15 mouse cellular contexts compared by ENCODE assay signal in the genomic region with DNA sequence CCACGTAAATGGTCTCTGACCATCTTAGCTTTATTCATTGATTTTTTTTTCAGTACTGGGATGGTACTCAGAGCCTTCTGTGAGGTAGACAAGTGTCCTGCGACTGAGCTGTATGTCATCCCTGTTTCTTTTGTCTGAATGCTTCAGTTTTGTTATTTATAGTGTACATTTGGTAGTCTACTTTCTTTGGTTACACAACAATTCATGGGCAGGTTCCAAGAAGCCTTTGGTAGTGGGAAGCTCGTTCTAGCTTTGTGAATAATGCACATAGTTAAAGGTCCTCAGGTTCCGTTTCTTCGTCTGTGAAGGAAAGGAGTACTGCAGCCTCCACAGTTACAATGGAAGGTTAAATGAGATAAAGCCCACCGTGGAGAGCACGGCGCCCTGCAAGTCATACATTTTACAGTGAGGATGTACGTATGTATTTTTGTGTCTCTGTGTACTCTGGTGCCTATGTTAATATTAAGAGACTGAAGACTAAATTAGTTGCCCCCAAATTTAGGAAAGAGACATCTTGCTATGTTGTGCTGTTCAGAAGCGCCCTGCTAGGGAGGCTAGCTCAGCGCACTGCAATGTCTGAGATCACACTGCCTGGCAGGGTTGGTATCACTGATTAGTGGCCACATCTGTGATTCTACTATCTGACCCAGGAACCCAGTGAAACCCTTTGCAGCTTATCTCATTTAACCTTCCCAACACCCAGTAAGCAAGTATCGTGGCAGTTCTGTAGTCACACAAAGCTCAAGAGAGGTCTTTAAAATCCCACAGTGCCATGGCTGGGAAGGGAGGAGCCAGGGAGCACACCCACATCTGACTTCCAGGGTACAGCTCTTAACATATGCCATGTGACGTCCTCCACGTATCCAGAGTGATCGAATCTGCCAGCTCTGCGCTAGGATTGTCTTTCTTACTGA. TPM values are rescaled to one million over a fixed set of nuclear protein-coding genes. Genes with fewer than 3 reads are reported as not detected.
DNase-seq lines count a peak whose midpoint lies in the region; ATAC-seq and TF ChIP-seq lines count a peak whose summit lies in the region.
"Had no signal": no experiment of that assay in that cellular context is flagged by ENCODE, and none has a peak within 500 bp of the region (broad histone marks: within the 10 kb centered on the region; RNA-seq: fewer than 3 reads in every experiment).

No protein-coding gene starts in this region.

- peak overlapping the region; percentile 67 for H3K27ac ChIP-seq in gastrocnemius, adult 2 months
- no peak overlapping the region for H3K27ac ChIP-seq in neural tube, embryonic 15.5 days (replicated peaks)
- H3K27ac ChIP-seq: limb, embryonic 12.5 days; neural tube, embryonic 13.5 days had no signal

- H3K4me2 ChIP-seq in neural tube, embryonic 15.5 days, result no peak overlapping the region
- H3K4me2 ChIP-seq: limb, embryonic 12.5 days; neural tube, embryonic 13.5 days had no signal

- no peak for TF ChIP-seq CTCF in gastrocnemius, adult 2 months (IDR thresholded peaks at IDR 0.05)

- H3K9ac ChIP-seq in neural tube, embryonic 15.5 days (replicated peaks), result no peak overlapping the region
- H3K9ac ChIP-seq: limb, embryonic 12.5 days; neural tube, embryonic 13.5 days had no signal

- H3K36me3 ChIP-seq in neural tube, embryonic 15.5 days, result peaks cover 53% of the 10 kb centered on the region

- peak; percentile 76 for ATAC-seq in erythroid progenitor cell, adult 5-6 weeks (replicated peaks; ENCODE audit: low FRiP score, poor library complexity, severe bottlenecking)
- ATAC-seq in megakaryocyte, adult 5-6 weeks (ENCODE audit: poor library complexity, severe bottlenecking), result 0 out of 2 replicates have a peak, but pooled peaks have one; percentile 12
- ATAC-seq in neural tube, embryonic 15.5 days (ENCODE audit: low FRiP score), result no peak
- ATAC-seq: hindbrain, embryonic 16.5 days had no signal

- peak; percentile 45 for DNase-seq in gastrocnemius, adult 2 months
- DNase-seq in gastrocnemius, postnatal 4 days (ENCODE audit: low spot score in 2 of 2), result no peak
- peak; percentile 52 for DNase-seq in brain, adult 2 months (ENCODE audit: low read depth, low spot score)
- DNase-seq in lung, postnatal 14 days, result no peak
- no peak for DNase-seq in cerebellum, adult 8-10 months
- DNase-seq: cerebellum, adult 9-11 months; heart, postnatal 10 days; kidney, adult 9 months; kidney, postnatal 4 days had no signal

- no peak overlapping the region for H3K4me3 ChIP-seq in gastrocnemius, adult 2 months
- no peak overlapping the region for H3K4me3 ChIP-seq in neural tube, embryonic 15.5 days (replicated peaks)
- H3K4me3 ChIP-seq: limb, embryonic 12.5 days; neural tube, embryonic 13.5 days had no signal

- 93% methylated on average over 16 of the region's 16 CpGs for whole genome bisulfite sequencing in neural tube, embryonic 15.5 days

- no peaks in the 10 kb centered on the region for H3K9me3 ChIP-seq in neural tube, embryonic 15.5 days (replicated peaks)
- H3K9me3 ChIP-seq: limb, embryonic 12.5 days; neural tube, embryonic 13.5 days had no signal

- H3K4me1 ChIP-seq in neural tube, embryonic 15.5 days, result no peaks in the 10 kb centered on the region
- H3K4me1 ChIP-seq: limb, embryonic 12.5 days; neural tube, embryonic 13.5 days had no signal

- intact Hi-C loops in gastrocnemius, adult 2 months (cut with DNase I), result no loop called here

- H3K27me3 ChIP-seq in neural tube, embryonic 15.5 days (replicated peaks), result no peaks in the 10 kb centered on the region
- H3K27me3 ChIP-seq: limb, embryonic 12.5 days; neural tube, embryonic 13.5 days had no signal

RNA-seq across cellular contexts. Expression of a gene that starts 18.9 kb away (rescaled TPM):
- 1 to 10 TPM; 1.6 to 1.8 TPM for total RNA-seq in gastrocnemius, adult 2 months (2021)
- total RNA-seq in gastrocnemius, postnatal 4 days (2021), result 1 to 10 TPM; 8.0 to 8.2 TPM
- total RNA-seq in erythroid progenitor cell, adult 5-6 weeks (2015; ENCODE audit: low replicate concordance), result 11.3 and 15.1 TPM in 2 replicates
- total RNA-seq in erythroid progenitor cell, adult 5-6 weeks (2017; ENCODE audit: low replicate concordance), result 16.0 and 24.8 TPM in 2 replicates
- total RNA-seq in megakaryocyte, adult 5-6 weeks (2015), result 11.6 and 20.2 TPM in 2 replicates
- 28.9 and 34.8 TPM in 2 replicates for total RNA-seq in megakaryocyte, adult 5-6 weeks (2017)
- 8.5 and 9.0 TPM in 2 replicates for polyA plus RNA-seq in neural tube, embryonic 15.5 days (2015; fragmentation: Nextera tagmentation; extraction: Ambion mirVana)

RNA-seq across cellular contexts. Expression of a gene that starts 19.2 kb away (rescaled TPM):
- 1 to 10 TPM; 5.2 to 5.6 TPM for total RNA-seq in gastrocnemius, adult 2 months (2021)
- 1 to 10 TPM; 4.8 to 5.0 TPM for total RNA-seq in gastrocnemius, postnatal 4 days (2021)
- total RNA-seq in erythroid progenitor cell, adult 5-6 weeks (2015; ENCODE audit: low replicate concordance), result 1.8 TPM in 1 of 2 replicates, not detected in the other
- 0.83 and 1.0 TPM in 2 replicates for total RNA-seq in erythroid progenitor cell, adult 5-6 weeks (2017; ENCODE audit: low replicate concordance)
- total RNA-seq in megakaryocyte, adult 5-6 weeks (2015), result 8.7 and 10.7 TPM in 2 replicates
- 7.4 and 7.8 TPM in 2 replicates for total RNA-seq in megakaryocyte, adult 5-6 weeks (2017)
- polyA plus RNA-seq in neural tube, embryonic 15.5 days (2015; fragmentation: Nextera tagmentation; extraction: Ambion mirVana), result 6.2 and 6.7 TPM in 2 replicates

Comparison
In these comparisons a context has a peak if more than half of its experiments do, and no peak if none do; other contexts are left out.
1. DNase-seq: peak in gastrocnemius, adult 2 months (single experiment) and brain, adult 2 months (single experiment); none in gastrocnemius, postnatal 4 days (0 of 2), lung, postnatal 14 days (single experiment) and cerebellum, adult 8-10 months (single experiment).